Mouse (Mus musculus): Measurements from ENCODE around the gene Wdr20.
A peak's percentile ranks its signal among the peaks of the same experiment; 100 is the strongest.

The Wdr20 gene

GRCm38 (mm10) chr12:110819367-110819766 lies 81.6 kb downstream of the Wdr20 start:
- no peak for DNase-seq (ENCODE audit: low spot score)

DNA sequence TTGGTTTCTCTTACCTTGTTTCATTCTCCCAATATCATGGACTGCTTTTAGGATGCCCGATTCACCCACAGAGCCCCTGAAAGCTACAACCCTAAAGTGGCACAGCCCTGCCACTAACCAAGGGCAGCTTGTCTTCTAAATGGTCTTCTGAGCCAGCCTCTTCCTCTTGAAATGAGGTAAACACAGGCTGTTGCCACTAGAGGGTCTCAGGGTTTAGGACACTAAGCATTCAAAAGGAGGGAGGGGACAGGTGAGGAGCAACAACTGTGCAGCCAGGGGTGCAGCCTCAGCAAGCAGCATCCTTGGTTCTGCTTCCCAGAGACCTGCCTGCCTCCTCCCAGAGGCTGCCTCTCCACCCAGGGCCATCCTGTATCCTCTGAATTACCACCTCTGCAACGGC lies 84.0 kb downstream of the Wdr20 start:
- no peak for DNase-seq (ENCODE audit: low spot score)

DNA sequence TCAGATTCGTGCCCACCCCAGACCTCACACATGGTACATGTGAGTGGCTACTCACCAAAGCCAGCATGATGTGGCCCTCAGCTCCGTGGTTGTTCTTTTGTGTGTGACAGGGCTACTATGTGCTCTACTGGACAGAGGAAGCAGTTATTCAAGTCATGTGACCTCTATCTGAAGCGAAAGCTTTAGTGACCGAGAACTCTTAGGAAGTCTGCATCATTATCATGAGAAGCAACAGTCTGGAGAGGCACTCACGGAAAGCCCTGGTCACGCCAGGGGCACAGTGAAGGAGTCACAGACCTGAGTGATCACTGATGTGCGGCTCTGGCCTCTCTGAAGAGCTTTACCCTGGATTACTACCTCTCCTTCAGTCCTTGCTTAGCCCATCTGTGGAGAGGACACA lies 84.6 kb downstream of the Wdr20 start:
- DNase-seq (ENCODE audit: low spot score), result no peak

DNA sequence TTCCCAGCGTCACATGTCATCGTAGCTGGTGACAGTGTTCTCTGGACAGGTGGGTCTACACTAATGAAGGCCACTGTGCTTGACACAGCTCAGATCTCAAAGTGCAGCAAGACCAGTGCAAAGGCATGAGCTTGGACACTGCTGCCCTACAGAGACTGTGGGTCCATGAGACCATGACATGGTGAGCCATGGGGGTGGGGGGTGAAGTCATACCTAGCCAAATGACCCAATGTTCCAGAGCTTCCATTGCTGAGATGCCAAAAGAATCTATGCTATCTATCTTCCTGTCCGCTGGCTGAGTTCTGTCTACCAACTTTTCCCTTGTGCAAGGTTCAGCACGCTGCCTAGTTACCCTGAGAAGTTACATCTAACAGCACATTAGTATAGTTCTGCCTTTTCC lies 91.2 kb downstream of the Wdr20 start:
- no peak for DNase-seq (ENCODE audit: low spot score)

DNA sequence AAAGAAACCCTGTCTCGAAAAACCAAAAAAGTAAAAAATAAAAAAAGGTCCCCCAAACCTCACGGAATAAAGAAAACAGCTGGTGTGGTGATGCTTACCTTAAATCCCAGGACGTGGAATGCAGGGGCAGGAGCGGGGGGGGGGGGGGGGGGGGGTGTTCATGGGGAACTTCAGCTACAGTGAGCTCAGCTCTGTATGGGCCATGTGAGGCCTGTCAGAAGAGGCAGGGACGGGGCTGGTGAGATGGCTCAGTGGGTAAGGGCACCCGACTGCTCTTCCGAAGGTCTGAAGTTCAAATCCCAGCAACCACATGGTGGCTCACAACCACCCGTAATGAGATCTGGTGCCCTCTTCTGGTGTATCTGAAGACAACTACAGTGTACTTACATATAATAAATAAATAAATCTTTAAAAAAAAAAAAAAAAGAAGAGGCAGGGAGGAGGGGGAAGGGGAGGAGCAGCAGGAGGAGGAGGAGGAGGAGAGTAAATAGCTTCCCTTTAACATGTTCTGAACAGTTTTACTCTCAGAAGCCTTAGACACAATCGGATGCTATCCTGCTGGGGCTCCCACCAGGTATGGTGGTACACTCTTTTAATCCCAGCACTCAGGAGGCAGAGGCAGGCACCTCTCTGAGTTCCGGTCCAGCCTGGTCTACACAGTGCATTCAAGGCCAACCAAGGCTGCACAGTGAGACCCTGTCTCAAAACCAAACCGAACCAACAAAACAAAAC lies 92.7 kb downstream of the Wdr20 start:
- DNase-seq (ENCODE audit: low spot score), result no peak

DNA sequence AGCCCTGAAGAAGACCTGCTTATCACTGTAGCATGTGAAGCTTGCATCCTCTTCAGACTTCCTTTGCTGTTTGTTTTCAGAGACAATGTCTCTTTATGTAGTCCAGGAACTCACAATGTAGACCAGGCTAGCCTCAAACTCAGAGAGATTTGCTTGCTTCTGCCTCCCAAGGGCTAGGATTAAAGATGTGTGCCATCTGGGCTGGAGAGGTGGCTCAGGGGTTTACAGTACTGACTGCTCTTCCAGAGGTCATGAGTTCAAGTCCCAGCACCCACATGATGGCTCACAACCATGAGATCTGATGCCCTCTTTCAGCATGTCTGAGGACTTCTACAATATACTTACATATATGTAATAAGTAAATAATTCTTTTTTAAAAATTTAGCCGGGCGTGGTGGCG lies 97.4 kb downstream of the Wdr20 start:
- no peak for DNase-seq (ENCODE audit: low spot score)

- no peak for DNase-seq (ENCODE audit: low spot score)
Measured at GRCm38 (mm10) chr12:110836729-110837128, 99.0 kb downstream of the Wdr20 start.

GRCm38 (mm10) chr12:110837192-110837841 lies 99.6 kb downstream of the Wdr20 start:
- DNase-seq (ENCODE audit: low spot score), result peak; percentile 62

GRCm38 (mm10) chr12:110837850-110838249 lies 100.1 kb downstream of the Wdr20 start:
- no peak for DNase-seq (ENCODE audit: low spot score)

DNA sequence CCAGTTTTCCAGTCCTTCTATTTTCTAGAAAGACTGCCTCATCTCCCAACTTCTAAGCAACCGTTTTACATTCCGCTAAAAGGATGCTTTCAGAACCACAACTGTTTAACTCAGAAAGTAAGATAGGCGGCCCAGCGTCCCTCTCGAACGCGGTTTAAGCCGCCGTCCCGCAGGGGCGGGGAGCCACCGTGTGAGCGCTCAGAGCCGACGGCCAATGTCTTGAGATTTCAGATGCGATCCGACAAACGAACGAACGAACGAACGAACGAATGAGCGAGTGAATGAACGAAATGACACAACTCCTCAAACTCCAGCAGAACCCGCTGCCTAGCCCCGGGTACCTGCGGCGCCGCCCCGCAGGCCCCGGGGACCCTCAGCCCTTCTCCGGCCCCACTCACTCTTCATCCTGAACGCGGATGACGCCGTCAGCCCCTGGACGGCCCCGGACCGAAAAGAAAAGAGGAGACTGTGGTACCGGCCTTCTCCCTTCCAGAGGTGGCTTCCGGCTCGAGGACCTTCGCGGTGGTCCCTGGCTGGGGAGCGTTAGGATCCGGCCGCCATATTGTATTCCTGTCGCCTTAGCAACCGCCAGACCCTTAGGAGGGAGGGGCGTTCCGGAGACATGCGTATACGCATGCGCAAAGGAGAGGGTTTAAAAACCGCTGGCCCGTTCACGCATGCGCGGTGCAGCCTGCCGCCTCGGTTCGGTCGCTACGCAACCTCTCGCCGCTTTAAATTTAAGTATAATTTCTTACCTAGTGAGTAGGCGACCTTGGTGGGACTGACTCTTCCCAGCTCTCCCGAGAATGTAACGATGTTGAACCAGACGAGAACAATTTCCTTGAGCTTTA lies 102.8 kb downstream of the Wdr20 start, which contains the start of gene Mok:
Mok (minus strand) TSS at position 592 of the 851 bp plus-strand sequence.
- DNase-seq (ENCODE audit: low spot score), result peak; percentile 97

GRCm38 (mm10) chr12:110841731-110842493 lies 104.2 kb downstream of the Wdr20 start:
- no peak for DNase-seq (ENCODE audit: low spot score)

- peak; percentile 93 for DNase-seq (ENCODE audit: low spot score)
Measured at GRCm38 (mm10) chr12:110843194-110844048, 105.7 kb downstream of the Wdr20 start.

GRCm38 (mm10) chr12:110844227-110845130 lies 106.7 kb downstream of the Wdr20 start:
- no peak for DNase-seq (ENCODE audit: low spot score)

DNA sequence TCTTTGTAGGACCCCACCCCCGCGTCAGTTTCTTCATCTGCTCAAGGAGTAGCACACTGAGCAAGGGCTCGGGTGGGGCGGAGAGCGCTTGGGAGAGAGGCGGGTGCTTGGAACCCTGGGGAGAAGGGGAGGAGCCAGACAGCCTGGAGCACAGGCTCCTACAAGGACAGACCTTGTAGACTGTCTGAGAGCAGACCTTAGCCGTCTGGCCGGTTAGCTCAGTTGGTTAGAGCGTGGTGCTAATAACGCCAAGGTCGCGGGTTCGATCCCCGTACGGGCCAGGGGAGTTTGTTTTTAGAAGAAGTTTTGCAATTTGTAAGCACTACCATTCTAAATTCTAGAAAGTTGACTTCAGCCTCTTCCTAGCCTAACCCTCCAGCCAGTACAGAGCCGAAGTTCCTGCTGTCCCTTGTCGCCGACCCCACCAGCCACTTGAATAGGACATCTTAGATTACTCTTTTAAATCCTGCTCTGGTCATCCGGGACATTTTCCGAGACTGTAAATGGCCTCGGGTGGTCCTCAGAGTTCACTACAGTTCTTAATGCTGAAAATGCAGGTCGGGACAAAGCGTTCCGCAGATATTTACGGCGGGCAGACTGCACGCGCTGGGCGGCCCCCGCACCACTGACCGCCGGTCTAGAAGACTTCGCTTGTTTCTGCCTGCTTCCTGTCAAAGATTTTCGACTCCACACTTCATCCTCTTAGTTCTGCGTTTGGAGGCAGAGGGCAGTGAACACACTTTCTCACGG lies 107.6 kb downstream of the Wdr20 start:
- DNase-seq (ENCODE audit: low spot score), result peak; percentile 95

DNA sequence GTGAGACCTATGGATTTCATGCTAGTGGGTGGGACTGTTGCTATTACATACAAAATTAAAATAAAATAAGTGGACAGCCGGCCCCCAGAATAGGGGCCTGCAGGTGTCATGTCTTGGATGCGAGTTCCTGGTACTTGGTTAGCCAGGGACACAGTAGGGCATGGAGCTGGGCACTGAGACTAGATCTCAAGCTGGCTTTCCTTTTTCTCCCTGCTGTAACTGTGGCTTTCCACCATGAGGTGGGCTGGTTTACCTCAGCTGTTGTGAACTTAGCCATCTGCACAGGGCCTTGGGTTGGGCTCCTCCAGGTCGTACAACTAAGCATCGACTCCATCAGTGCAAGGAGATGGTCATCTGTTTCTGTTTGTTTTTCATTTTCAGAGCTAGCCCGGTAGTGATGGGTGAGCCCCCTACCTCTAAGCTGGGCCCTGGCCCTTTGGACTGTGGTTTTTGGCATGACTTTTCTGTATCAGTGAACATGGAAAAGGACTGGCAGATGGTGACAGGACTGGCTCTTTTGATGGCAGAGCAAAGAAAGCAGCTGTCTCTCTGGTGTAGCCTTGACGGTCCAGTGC lies 108.5 kb downstream of the Wdr20 start:
- DNase-seq (ENCODE audit: low spot score), result peak; percentile 27

DNA sequence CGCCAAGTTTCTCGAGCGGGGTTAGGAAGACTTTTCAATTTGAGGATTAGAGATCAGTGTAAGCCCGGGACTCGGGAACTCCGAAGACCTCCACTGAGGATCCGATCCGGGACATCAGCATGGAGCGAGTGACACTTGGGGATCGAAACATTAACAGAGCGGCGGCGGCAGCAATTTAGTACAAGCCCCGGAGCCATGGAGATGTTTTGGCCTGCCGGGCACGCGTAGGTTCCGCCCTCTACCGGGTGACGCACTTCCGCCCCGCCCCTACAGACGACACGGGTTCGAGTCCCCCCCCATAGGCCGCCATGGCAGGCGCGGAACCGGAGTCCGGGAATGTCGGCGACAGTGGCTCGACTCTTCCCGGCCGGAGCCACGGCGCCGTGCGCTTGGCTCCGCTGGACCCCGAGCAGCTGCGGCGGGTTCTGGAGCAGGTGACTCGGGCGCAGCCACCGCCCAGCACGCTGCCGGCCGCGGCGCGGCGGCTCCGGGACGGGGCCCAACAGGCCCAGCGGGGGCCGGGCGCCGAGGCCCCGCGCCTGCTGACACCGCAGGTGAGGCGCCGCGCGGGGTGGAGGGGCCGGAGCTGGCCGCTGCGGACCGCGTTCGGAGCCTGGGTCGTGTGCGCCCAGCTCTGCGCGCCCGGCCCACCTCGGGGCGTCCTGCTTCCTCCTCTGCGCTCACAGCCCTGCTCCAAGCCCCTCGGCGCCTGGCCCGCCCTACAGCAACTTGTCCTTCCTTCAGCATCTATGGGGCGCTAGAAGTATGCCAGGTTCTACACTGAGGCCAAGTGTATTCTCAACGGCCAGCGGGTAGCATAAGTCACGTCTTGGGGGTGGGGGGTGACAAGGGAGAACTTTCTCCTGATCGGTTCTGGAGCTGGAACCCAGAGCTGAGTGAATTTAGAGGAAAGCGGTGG lies 112.5 kb downstream of the Wdr20 start, which contains the start of gene Zfp839:
Zfp839 (plus strand) TSS at position 244 of the 919 bp plus-strand sequence.
- peak; percentile 84 for DNase-seq (ENCODE audit: low spot score)

DNA sequence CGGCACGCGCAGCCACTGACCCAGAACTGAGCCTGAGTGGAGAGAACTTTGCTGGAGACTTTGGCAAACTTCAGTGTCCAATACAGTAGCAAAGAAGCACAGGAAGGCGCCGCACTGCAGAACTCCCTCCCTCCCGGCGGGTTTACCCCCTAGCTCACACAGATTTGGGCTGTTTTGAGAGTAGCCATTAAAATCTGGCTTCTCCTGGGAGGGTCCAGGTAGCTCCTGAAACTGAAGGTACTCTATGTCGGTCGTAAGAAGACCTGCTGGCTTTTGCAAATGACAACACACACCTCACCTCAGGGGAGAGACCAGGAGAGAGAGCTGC lies 113.1 kb downstream of the Wdr20 start:
- DNase-seq (ENCODE audit: low spot score), result no peak

- DNase-seq (ENCODE audit: low spot score), result no peak
Measured at GRCm38 (mm10) chr12:110851414-110851813, 113.7 kb downstream of the Wdr20 start.
